ENCODE assay signal across 25 mouse cellular contexts in the genomic region with DNA sequence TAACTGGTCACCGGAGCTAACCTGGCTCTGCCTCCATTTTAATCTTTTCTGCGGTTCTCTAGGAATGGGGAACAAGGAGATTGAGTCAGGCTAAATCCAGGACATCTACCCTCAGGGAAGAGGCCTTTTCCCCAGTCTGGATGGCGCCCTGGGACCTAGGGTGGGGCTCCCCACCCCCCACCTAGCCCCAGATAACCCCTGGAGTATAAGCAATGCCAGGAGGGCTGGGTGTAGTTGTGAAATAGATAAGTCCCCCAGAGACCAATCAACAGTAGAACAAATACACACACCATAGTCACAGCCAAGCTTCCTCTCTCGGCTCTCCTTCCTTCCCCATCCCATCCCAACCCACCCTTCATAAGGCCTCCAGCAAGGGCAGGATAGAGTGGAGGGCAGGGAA.
"Had no signal": no experiment of that assay in that cellular context is flagged by ENCODE, and none has a peak within 500 bp of the region (broad histone marks: within the 10 kb centered on the region; RNA-seq: fewer than 3 reads in every experiment).

No protein-coding gene starts in this region.

- H3K4me3 ChIP-seq: gastrocnemius, adult 2 months; heart, embryonic 13.5 days; heart, embryonic 15.5 days; hindbrain, embryonic 13.5 days; hindbrain, embryonic 15.5 days; kidney, embryonic 15.5 days; limb, embryonic 13.5 days; limb, embryonic 15.5 days; liver, embryonic 12.5 days had no signal

- H3K36me3 ChIP-seq: heart, embryonic 15.5 days had no signal

- ATAC-seq: intestine, embryonic 16.5 days; liver, embryonic 12.5 days had no signal

- H3K9me3 ChIP-seq: heart, embryonic 13.5 days; heart, embryonic 15.5 days; hindbrain, embryonic 13.5 days; hindbrain, embryonic 15.5 days; kidney, embryonic 15.5 days; limb, embryonic 13.5 days; limb, embryonic 15.5 days; liver, embryonic 12.5 days had no signal

- H3K4me2 ChIP-seq: heart, embryonic 11.5 days; heart, embryonic 13.5 days; heart, embryonic 15.5 days; hindbrain, embryonic 13.5 days; hindbrain, embryonic 15.5 days; kidney, embryonic 15.5 days; limb, embryonic 13.5 days; limb, embryonic 15.5 days; liver, embryonic 12.5 days had no signal

- DNase-seq: gastrocnemius, adult 2 months; gastrocnemius, postnatal 10 days; gastrocnemius, postnatal 25 days; heart, adult 18-20 months; heart, postnatal 14 days; heart, postnatal 36 days; kidney, adult 11 months; kidney, adult 2 months; kidney, adult 9 months; kidney, postnatal 14 days; kidney, postnatal 36 days; layer of hippocampus, adult 9-11 months; layer of hippocampus, postnatal 36 days; left cerebral cortex, postnatal 4 days had no signal

- H3K9ac ChIP-seq: heart, embryonic 13.5 days; heart, embryonic 15.5 days; hindbrain, embryonic 15.5 days; kidney, embryonic 15.5 days; limb, embryonic 13.5 days; limb, embryonic 15.5 days; liver, embryonic 12.5 days had no signal

- H3K27ac ChIP-seq: gastrocnemius, adult 2 months; heart, embryonic 13.5 days; heart, embryonic 15.5 days; hindbrain, embryonic 15.5 days; kidney, embryonic 15.5 days; kidney, postnatal 0 days; limb, embryonic 13.5 days; limb, embryonic 15.5 days; liver, embryonic 12.5 days had no signal

- H3K27me3 ChIP-seq: heart, embryonic 15.5 days; hindbrain, embryonic 13.5 days; hindbrain, embryonic 15.5 days; kidney, embryonic 15.5 days; limb, embryonic 13.5 days; limb, embryonic 15.5 days had no signal
